Mouse (Mus musculus) right cerebral cortex, postnatal 4 days (tissue): Measurements from ENCODE around the gene Idh3g.
"Not testable (repeated sequence)": the region's sequence is repeated elsewhere in the genome, so short reads cannot be mapped to it uniquely, and the experiment has no call there.

Experiments
- DNase-seq: peaks from one replicate; pipeline ENCODE4 v3.0.0-alpha.2; 2022

The Idh3g gene

DNA sequence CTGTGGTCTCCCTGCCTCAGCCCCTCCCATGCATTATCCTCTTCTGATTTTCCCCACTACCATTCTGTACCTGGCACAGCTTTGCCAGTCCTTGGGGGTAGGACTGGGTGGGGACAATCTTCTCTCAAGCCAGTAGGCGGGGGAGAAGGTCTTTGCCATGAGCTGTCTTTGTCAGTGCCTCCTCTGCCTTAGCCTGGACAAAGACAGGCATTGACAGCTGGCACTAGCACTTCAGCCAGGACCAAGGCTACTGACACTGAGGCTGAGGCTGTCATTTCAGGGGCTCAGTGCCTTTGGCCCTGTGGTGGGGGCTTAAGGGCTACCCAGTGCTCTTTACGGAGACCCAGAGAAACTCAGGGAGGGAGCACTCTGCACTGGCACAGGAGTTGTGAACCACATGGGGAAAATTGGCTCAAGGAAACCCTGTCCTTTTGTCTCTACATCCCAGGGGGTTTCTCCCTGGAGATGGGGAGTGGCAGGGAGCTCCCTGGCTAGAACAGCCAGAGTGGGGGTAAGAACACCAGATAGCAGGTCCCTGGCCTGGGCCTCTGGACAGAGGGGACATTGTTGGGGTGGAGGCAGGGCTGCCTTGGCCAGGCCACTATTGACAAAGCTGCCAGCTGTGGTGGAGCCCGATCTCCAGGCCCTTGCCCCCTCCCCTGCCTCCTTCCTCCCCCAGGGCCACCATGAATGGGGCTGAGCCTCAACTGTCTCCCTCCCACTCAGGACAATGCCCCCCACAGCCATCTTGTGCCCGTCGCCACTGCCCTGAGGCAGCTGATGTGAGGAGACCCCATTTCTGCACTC lies 30.2 kb downstream of the Idh3g start, which contains the start of gene Plxnb3:
TSS of gene Plxnb3 (plus strand) at position 757 of the 807 bp plus-strand sequence.
- DNase-seq: no peak

DNA sequence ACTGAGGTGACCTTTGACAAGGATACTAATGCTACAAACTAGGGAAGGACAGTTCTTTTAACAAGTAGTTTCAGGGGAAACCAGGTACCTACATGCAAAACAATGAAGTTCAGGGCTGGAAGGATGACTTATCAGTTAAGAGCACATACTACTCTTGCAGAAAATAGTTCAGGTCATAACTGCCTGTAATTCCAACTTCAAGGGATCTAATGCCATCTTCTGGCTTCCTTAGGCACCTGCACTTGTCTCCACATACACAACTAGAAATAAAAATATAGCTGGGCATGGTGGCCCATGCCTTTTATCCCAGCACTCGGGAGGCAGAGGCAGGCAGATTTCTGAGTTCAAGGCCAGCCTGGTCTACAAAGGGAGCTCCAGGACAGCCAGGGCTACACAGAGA lies 37.7 kb downstream of the Idh3g start:
- no peak for DNase-seq

DNA sequence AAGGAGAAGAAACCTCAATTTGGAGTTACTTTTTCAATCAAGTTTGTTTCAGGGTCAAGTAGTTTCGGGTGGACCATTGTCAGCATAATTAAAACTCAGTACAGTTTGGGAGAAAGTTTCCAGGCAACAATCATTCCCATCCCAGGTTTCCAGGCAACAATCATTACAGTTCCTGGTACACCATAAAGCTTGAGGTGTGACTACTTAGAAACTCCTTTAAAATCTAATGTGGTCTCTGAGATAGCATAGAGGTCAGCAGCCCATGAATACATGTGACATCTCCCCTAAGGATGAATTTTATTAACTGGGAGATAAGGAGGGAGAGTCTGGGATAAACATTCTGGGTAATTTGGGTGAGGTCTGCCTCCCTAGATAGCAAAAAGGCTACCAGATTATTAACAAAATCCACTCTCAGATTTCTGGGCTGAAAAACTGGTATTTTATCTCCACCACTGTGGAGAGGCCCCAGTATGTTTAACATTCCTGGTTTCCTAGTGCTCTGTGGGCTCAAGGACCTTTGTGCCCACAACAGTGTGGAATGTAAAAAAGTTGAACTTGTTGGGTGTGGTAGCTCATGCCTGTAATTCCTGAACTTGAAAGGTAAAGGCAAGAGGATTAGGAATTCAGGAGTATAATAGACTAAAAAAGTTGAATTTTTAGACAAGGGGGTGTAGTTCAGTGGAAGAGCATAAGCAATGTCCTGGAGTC lies 41.8 kb downstream of the Idh3g start:
- no peak for DNase-seq

DNA sequence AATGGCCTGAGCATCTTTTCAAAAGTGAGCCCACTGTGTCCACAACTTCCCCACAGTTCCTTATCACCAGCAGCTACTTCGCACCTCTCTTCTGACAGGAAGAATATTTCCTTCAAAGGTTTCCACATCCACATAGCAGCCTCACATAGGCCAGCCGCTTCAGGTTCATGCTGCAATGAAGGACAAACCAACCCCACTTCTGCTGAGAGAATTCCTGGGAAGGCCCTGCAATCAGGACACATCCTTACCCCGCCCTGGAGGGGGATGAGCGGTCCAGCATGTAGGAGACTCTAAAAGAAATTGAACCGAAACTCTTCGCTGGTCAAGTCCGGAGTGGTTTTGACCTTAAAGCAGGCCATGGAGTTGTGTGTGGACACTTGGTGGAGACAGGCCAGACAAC lies 46.9 kb downstream of the Idh3g start:
- DNase-seq: not testable (repeated sequence)

DNA sequence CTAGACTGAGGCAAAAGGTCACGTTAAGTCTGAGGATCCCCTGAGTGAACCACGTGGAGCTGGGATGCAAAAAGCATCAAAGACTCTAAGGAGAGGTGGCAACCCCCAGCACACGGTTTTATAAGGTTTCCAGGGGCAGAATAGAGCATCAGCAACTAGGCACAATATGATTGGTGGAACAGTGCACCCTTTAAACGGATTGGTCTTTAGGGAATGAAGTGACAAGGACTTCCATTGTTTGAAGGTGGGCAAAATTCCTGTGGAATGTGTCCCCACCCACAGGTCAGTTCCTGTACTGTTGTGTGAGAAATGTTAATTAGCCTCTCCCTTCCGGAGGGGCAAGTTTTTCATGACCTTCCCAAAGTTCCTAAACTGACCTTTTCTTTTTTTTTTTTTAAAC lies 47.5 kb downstream of the Idh3g start:
- DNase-seq: no peak

DNA sequence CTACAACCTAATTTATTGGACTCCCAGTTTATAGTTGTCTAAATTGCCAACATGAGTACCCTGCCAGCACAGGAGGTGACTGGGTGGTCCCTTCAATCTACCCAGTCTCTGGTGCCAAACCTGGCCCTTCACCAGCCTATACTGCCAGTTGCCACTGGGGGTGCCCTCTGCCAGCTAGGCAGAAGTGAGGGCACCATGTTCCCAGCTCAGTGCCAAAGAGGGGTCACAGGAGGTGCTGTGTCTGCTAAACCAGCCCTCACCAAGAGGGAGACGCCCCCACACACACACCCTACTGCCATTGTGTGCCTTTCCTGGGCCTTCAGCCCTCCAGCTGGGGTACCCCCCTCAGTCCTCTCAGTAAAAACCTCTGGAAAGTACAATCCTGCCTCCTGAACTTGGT lies 48.5 kb downstream of the Idh3g start:
- no peak for DNase-seq

DNA sequence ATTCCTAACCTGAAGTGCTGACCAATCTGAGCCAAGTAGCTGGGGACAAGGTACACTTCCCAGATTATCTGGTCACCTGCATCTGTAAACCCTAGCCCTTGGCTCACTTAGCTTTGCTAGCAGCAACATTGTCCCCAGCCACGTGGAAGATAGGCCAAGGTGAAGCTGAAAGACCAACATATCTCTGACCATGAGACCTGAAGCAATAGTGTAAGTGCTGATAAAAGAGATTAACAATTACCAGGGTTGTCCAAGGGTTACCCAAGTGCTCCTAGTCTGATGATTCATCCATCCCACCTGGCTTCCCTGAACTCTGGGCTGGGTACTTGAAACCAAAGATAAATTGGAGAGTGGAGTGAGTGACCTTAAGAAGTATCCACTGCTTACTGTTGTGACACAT lies 55.8 kb downstream of the Idh3g start:
- DNase-seq: no peak
